Mouse (Mus musculus): ENCODE results near the gene Sema4c. TPM values are rescaled to one million over a fixed set of nuclear protein-coding genes. Genes with fewer than 3 reads are reported as not detected.

Gene Sema4c
- polyA plus RNA-seq, 1 experiment: 16.6 TPM

GRCm38 (mm10) chr1:36559888-36560287, 1.7 kb upstream of the Sema4c start:
- H3K36me3 ChIP-seq (ENCODE audit: control insufficient read depth, insufficient read depth): peaks cover 6% of the 10 kb centered on the region
- no peak overlapping the region for H3K4me3 ChIP-seq (ENCODE audit: insufficient read depth, poor library complexity, severe bottlenecking)
- peaks cover 16% of the 10 kb centered on the region for H3K79me3 ChIP-seq (ENCODE audit: low read depth)
- H3K27me3 ChIP-seq (ENCODE audit: control insufficient read depth, insufficient read depth, insufficient read length): no peaks in the 10 kb centered on the region
- H3ac ChIP-seq (ENCODE audit: control insufficient read depth, insufficient read length, low read depth): no peak overlapping the region
- no peak for TF ChIP-seq MAX (IDR thresholded peaks at IDR 0.05)
- no peak for TF ChIP-seq MYOD1 (IDR thresholded peaks at IDR 0.05; ENCODE audit: control insufficient read depth, insufficient read length, low read depth)
- no peak for TF ChIP-seq CTCF (IDR thresholded peaks at IDR 0.05; ENCODE audit: control insufficient read depth, insufficient read depth, insufficient read length)
- no peak for TF ChIP-seq CEBPB (IDR thresholded peaks at IDR 0.05; ENCODE audit: low read depth)
- no peak for TF ChIP-seq USF1 (IDR thresholded peaks at IDR 0.05; ENCODE audit: low read depth)
- no peak for TF ChIP-seq MYOG (IDR thresholded peaks at IDR 0.05; ENCODE audit: control insufficient read depth, extremely low read depth, insufficient read length)
- TF ChIP-seq FOSL1 (IDR thresholded peaks at IDR 0.05; ENCODE audit: insufficient read depth, low read length, poor library complexity, severe bottlenecking): no peak
- peaks cover 22% of the 10 kb centered on the region for H3K79me2 ChIP-seq (ENCODE audit: control insufficient read depth, insufficient read depth)

GRCm38 (mm10) chr1:36559256-36559655, 1.1 kb upstream of the Sema4c start:
- TF ChIP-seq MYOG (IDR thresholded peaks at IDR 0.05; ENCODE audit: control insufficient read depth, extremely low read depth, insufficient read length): no peak
- TF ChIP-seq MAX (IDR thresholded peaks at IDR 0.05): no peak
- no peak for TF ChIP-seq MYOD1 (IDR thresholded peaks at IDR 0.05; ENCODE audit: control insufficient read depth, insufficient read length, low read depth)
- H3K27me3 ChIP-seq (ENCODE audit: control insufficient read depth, insufficient read depth, insufficient read length): no peaks in the 10 kb centered on the region
- H3K79me3 ChIP-seq (ENCODE audit: low read depth): peaks cover 18% of the 10 kb centered on the region
- H3ac ChIP-seq (ENCODE audit: control insufficient read depth, insufficient read length, low read depth): no peak overlapping the region
- H3K4me3 ChIP-seq (ENCODE audit: insufficient read depth, poor library complexity, severe bottlenecking): no peak overlapping the region
- peaks cover 8% of the 10 kb centered on the region for H3K36me3 ChIP-seq (ENCODE audit: control insufficient read depth, insufficient read depth)
- H3K79me2 ChIP-seq (ENCODE audit: control insufficient read depth, insufficient read depth): peaks cover 28% of the 10 kb centered on the region

GRCm38 (mm10) chr1:36557457-36558011, 615 bp downstream of the Sema4c start:
- Histone ChIP-seq H3ac (ENCODE audit: control insufficient read depth, insufficient read length, low read depth) (peak overlapping the region; percentile 96), H3K79me3 (ENCODE audit: low read depth) (peaks cover 22% of the 10 kb centered on the region), H3K4me3 (ENCODE audit: insufficient read depth, poor library complexity, severe bottlenecking) (peak overlapping the region; percentile 68), H3K36me3 (ENCODE audit: control insufficient read depth, insufficient read depth) (peaks cover 25% of the 10 kb centered on the region), H3K27me3 (ENCODE audit: control insufficient read depth, insufficient read depth, insufficient read length) (no peaks in the 10 kb centered on the region), H3K79me2 (ENCODE audit: control insufficient read depth, insufficient read depth) (peaks cover 46% of the 10 kb centered on the region)
- no peak for TF ChIP-seq FOSL1 (IDR thresholded peaks at IDR 0.05; ENCODE audit: insufficient read depth, low read length, poor library complexity, severe bottlenecking)
- no peak for TF ChIP-seq CEBPB (IDR thresholded peaks at IDR 0.05; ENCODE audit: low read depth)
- no peak for TF ChIP-seq MYOG (IDR thresholded peaks at IDR 0.05; ENCODE audit: control insufficient read depth, extremely low read depth, insufficient read length)
- no peak for TF ChIP-seq CTCF (IDR thresholded peaks at IDR 0.05; ENCODE audit: control insufficient read depth, insufficient read depth, insufficient read length)
- no peak for TF ChIP-seq USF1 (IDR thresholded peaks at IDR 0.05; ENCODE audit: low read depth)
- TF ChIP-seq MAX (IDR thresholded peaks at IDR 0.05): no peak
- no peak for TF ChIP-seq MYOD1 (IDR thresholded peaks at IDR 0.05; ENCODE audit: control insufficient read depth, insufficient read length, low read depth)

GRCm38 (mm10) chr1:36556553-36557456, 1.3 kb downstream of the Sema4c start:
- H3K79me3 ChIP-seq (ENCODE audit: low read depth): peaks cover 22% of the 10 kb centered on the region
- TF ChIP-seq CEBPB (IDR thresholded peaks at IDR 0.05; ENCODE audit: low read depth): peak; percentile 78
- no peak for TF ChIP-seq FOSL1 (IDR thresholded peaks at IDR 0.05; ENCODE audit: insufficient read depth, low read length, poor library complexity, severe bottlenecking)
- no peak for TF ChIP-seq MYOG (IDR thresholded peaks at IDR 0.05; ENCODE audit: control insufficient read depth, extremely low read depth, insufficient read length)
- TF ChIP-seq USF1 (IDR thresholded peaks at IDR 0.05; ENCODE audit: low read depth): no peak
- TF ChIP-seq MYOD1 (IDR thresholded peaks at IDR 0.05; ENCODE audit: control insufficient read depth, insufficient read length, low read depth): no peak
- TF ChIP-seq CTCF (IDR thresholded peaks at IDR 0.05; ENCODE audit: control insufficient read depth, insufficient read depth, insufficient read length): peak; percentile 91
- TF ChIP-seq MAX (IDR thresholded peaks at IDR 0.05): peak; percentile 59
- peak overlapping the region; percentile 96 for H3ac ChIP-seq (ENCODE audit: control insufficient read depth, insufficient read length, low read depth)

GRCm38 (mm10) chr1:36555798-36556395, 2.3 kb downstream of the Sema4c start:
- H3ac ChIP-seq (ENCODE audit: control insufficient read depth, insufficient read length, low read depth): peak overlapping the region; percentile 81
- peaks cover 22% of the 10 kb centered on the region for H3K79me3 ChIP-seq (ENCODE audit: low read depth)
- H3K27me3 ChIP-seq (ENCODE audit: control insufficient read depth, insufficient read depth, insufficient read length): no peaks in the 10 kb centered on the region
- TF ChIP-seq MYOD1 (IDR thresholded peaks at IDR 0.05; ENCODE audit: control insufficient read depth, insufficient read length, low read depth): no peak
- peaks cover 51% of the 10 kb centered on the region for H3K79me2 ChIP-seq (ENCODE audit: control insufficient read depth, insufficient read depth)
- peaks cover 39% of the 10 kb centered on the region for H3K36me3 ChIP-seq (ENCODE audit: control insufficient read depth, insufficient read depth)
- peak overlapping the region; percentile 68 for H3K4me3 ChIP-seq (ENCODE audit: insufficient read depth, poor library complexity, severe bottlenecking)

More at GRCm38 (mm10) chr1:36556553-36557456, 1.3 kb downstream of the Sema4c start:
- Histone ChIP-seq H3K4me3 (ENCODE audit: insufficient read depth, poor library complexity, severe bottlenecking) (peak overlapping the region; percentile 68), H3K36me3 (ENCODE audit: control insufficient read depth, insufficient read depth) (peaks cover 30% of the 10 kb centered on the region), H3K79me2 (ENCODE audit: control insufficient read depth, insufficient read depth) (peaks cover 51% of the 10 kb centered on the region), H3K27me3 (ENCODE audit: control insufficient read depth, insufficient read depth, insufficient read length) (no peaks in the 10 kb centered on the region)
